9 mouse cellular contexts compared by ENCODE assay signal in genomic region chr13:45693534-45693933, GRCm38 (mm10).
DNase-seq lines count a peak whose midpoint lies in the region; ATAC-seq lines count a peak whose summit lies in the region.
"Had no signal": no experiment of that assay in that cellular context is flagged by ENCODE, and none has a peak within 500 bp of the region (broad histone marks: within the 10 kb centered on the region; RNA-seq: fewer than 3 reads in every experiment).

No protein-coding gene starts in this region.

- no peak overlapping the region for H3K4me3 ChIP-seq in hindbrain, embryonic 10.5 days
- H3K4me3 ChIP-seq in hindbrain, embryonic 16.5 days (ENCODE audit: low read length) = no peak overlapping the region
- no peak overlapping the region for H3K4me3 ChIP-seq in embryonic facial prominence, embryonic 11.5 days (ENCODE audit: low read depth, low read length)
- no peak overlapping the region for H3K4me3 ChIP-seq in kidney, embryonic 14.5 days (ENCODE audit: low read length)
- H3K4me3 ChIP-seq: embryonic facial prominence, embryonic 12.5 days had no signal

- H3K4me2 ChIP-seq in hindbrain, embryonic 16.5 days (ENCODE audit: low read length) = no peak overlapping the region
- no peak overlapping the region for H3K4me2 ChIP-seq in embryonic facial prominence, embryonic 11.5 days (ENCODE audit: low read depth, low read length)
- no peak overlapping the region for H3K4me2 ChIP-seq in kidney, embryonic 14.5 days (replicated peaks; ENCODE audit: low read depth, low read length)
- H3K4me2 ChIP-seq: embryonic facial prominence, embryonic 12.5 days had no signal

- no peaks in the 10 kb centered on the region for H3K27me3 ChIP-seq in hindbrain, embryonic 10.5 days (ENCODE audit: insufficient read depth, poor library complexity, severe bottlenecking)
- no peaks in the 10 kb centered on the region for H3K27me3 ChIP-seq in hindbrain, embryonic 16.5 days (replicated peaks; ENCODE audit: control insufficient read depth, insufficient read depth, low read length)
- H3K27me3 ChIP-seq in embryonic facial prominence, embryonic 11.5 days (ENCODE audit: control insufficient read depth, insufficient read depth, low read length) = no peaks in the 10 kb centered on the region
- H3K27me3 ChIP-seq in kidney, embryonic 14.5 days (ENCODE audit: control insufficient read depth, insufficient read depth, low read length) = no peaks in the 10 kb centered on the region
- H3K27me3 ChIP-seq: embryonic facial prominence, embryonic 12.5 days had no signal

- 0 out of 2 replicates have a peak overlapping the region, but pooled peaks have one; percentile 26 for H3K27ac ChIP-seq in hindbrain, embryonic 10.5 days
- no peak overlapping the region for H3K27ac ChIP-seq in hindbrain, embryonic 16.5 days (ENCODE audit: low read depth, low read length)
- H3K27ac ChIP-seq in embryonic facial prominence, embryonic 11.5 days (replicated peaks; ENCODE audit: low read depth, low read length) = no peak overlapping the region
- 0 out of 2 replicates have a peak overlapping the region, but pooled peaks have one; percentile 0 for H3K27ac ChIP-seq in kidney, embryonic 14.5 days (ENCODE audit: low read depth, low read length)
- H3K27ac ChIP-seq: embryonic facial prominence, embryonic 12.5 days had no signal

- DNase-seq in hindbrain, embryonic 10.5 days (ENCODE audit: low spot score) = no peak
- peak; percentile 47 for DNase-seq in embryonic facial prominence, embryonic 11.5 days (ENCODE audit: low spot score)
- DNase-seq in frontal cortex, postnatal 36 days (ENCODE audit: low spot score in 2 of 2) = no peak
- DNase-seq in cerebellum, postnatal 4 days (ENCODE audit: low spot score in 2 of 2) = no peak
- DNase-seq in cerebellum, adult 18-20 months = no peak

- no peak for ATAC-seq in hindbrain, embryonic 16.5 days
- no peak for ATAC-seq in embryonic facial prominence, embryonic 11.5 days (replicated peaks; ENCODE audit: insufficient number of reproducible peaks, low FRiP score, low TSS enrichment, low read depth)
- ATAC-seq in kidney, embryonic 14.5 days (ENCODE audit: low FRiP score, low TSS enrichment) = no peak
- peak; percentile 89 for ATAC-seq in megakaryocyte progenitor cell, adult 5-6 weeks (replicated peaks; ENCODE audit: poor library complexity)

- H3K9ac ChIP-seq in hindbrain, embryonic 16.5 days (ENCODE audit: low read depth, low read length) = no peak overlapping the region
- no peak overlapping the region for H3K9ac ChIP-seq in embryonic facial prominence, embryonic 11.5 days (replicated peaks; ENCODE audit: low read length)
- H3K9ac ChIP-seq in kidney, embryonic 14.5 days (ENCODE audit: low read depth, low read length) = no peak overlapping the region
- H3K9ac ChIP-seq: embryonic facial prominence, embryonic 12.5 days had no signal

- peaks cover 22% of the 10 kb centered on the region for H3K4me1 ChIP-seq in hindbrain, embryonic 10.5 days (replicated peaks)
- no peaks in the 10 kb centered on the region; the same call in 1 of the 2 replicates for H3K4me1 ChIP-seq in hindbrain, embryonic 16.5 days (ENCODE audit: control insufficient read depth, insufficient read depth, low read depth, low read length)
- H3K4me1 ChIP-seq in embryonic facial prominence, embryonic 11.5 days (ENCODE audit: control insufficient read depth, insufficient read depth, low read length) = no peaks in the 10 kb centered on the region
- H3K4me1 ChIP-seq in kidney, embryonic 14.5 days (ENCODE audit: control insufficient read depth, insufficient read depth, low read length) = peaks cover 6% of the 10 kb centered on the region; the same call in 1 of the 2 replicates

- 76% methylated on average over 11 of the region's 11 CpGs for WGBS in hindbrain, embryonic 10.5 days
- 61% methylated on average over 11 of the region's 11 CpGs for WGBS in hindbrain, embryonic 16.5 days
- WGBS in embryonic facial prominence, embryonic 11.5 days = 45% methylated on average over 11 of the region's 11 CpGs
- WGBS in kidney, embryonic 14.5 days = 66% methylated on average over 11 of the region's 11 CpGs

- no peaks in the 10 kb centered on the region; the same call in 1 of the 2 replicates for H3K9me3 ChIP-seq in hindbrain, embryonic 10.5 days
- peaks cover 2% of the 10 kb centered on the region; the same call in 1 of the 2 replicates for H3K9me3 ChIP-seq in hindbrain, embryonic 16.5 days (ENCODE audit: control insufficient read depth, low read length)
- H3K9me3 ChIP-seq in embryonic facial prominence, embryonic 11.5 days (replicated peaks; ENCODE audit: control insufficient read depth, low read length) = no peaks in the 10 kb centered on the region
- H3K9me3 ChIP-seq in kidney, embryonic 14.5 days (ENCODE audit: control insufficient read depth, low read length) = peaks cover 3% of the 10 kb centered on the region; the same call in 1 of the 2 replicates
- H3K9me3 ChIP-seq: embryonic facial prominence, embryonic 12.5 days had no signal

- no peaks in the 10 kb centered on the region for H3K36me3 ChIP-seq in hindbrain, embryonic 10.5 days
- H3K36me3 ChIP-seq in hindbrain, embryonic 16.5 days (ENCODE audit: control insufficient read depth, insufficient read depth, low read length) = no peaks in the 10 kb centered on the region
- H3K36me3 ChIP-seq in embryonic facial prominence, embryonic 11.5 days (replicated peaks; ENCODE audit: control insufficient read depth, insufficient read depth, low read depth, low read length) = no peaks in the 10 kb centered on the region
- no peaks in the 10 kb centered on the region for H3K36me3 ChIP-seq in kidney, embryonic 14.5 days (ENCODE audit: control insufficient read depth, insufficient read depth, low read length)
- H3K36me3 ChIP-seq: embryonic facial prominence, embryonic 12.5 days had no signal

Comparison
In these comparisons a context has a peak if more than half of its experiments do, and no peak if none do; other contexts are left out.
1. H3K27ac ChIP-seq: peak in hindbrain, embryonic 10.5 days (single experiment) and kidney, embryonic 14.5 days (single experiment); none in hindbrain, embryonic 16.5 days (single experiment) and embryonic facial prominence, embryonic 11.5 days (single experiment).